Mouse (Mus musculus) CD4-positive, CD25-positive, alpha-beta regulatory T cell, adult 4 months (primary cell): ENCODE results near the gene Rab1b. TPM values are rescaled to one million over a fixed set of nuclear protein-coding genes. Genes with fewer than 3 reads are reported as not detected.
"Not testable (repeated sequence)": the region's sequence is repeated elsewhere in the genome, so short reads cannot be mapped to it uniquely, and the experiment has no call there.

ENCODE experiments used
- ATAC-seq: one replicate; pipeline ENCODE4 v1.8.0; 2017
- polyA plus RNA-seq, 2 experiments: library from polyadenylated mRNA; unstranded; fragments of 100-300 nt; shearing (Covaris generic); gene quantifications; one replicate each; pipeline ENCODE4 v1.2.1; 2017

Gene Rab1b
- 100 to 1,000 TPM in 1 of 2 experiments, 10 to 100 TPM in 1; 91.1 to 113 TPM for polyA plus RNA-seq

GRCm38 (mm10) chr19:5106731-5107191, at the start of gene Rab1b:
Gene Rab1b (minus strand): TSS chr19:5107072.
- peak; percentile 99 for ATAC-seq

GRCm38 (mm10) chr19:5152261-5152660, 45.4 kb upstream of the Rab1b start:
- ATAC-seq = no peak

DNA sequence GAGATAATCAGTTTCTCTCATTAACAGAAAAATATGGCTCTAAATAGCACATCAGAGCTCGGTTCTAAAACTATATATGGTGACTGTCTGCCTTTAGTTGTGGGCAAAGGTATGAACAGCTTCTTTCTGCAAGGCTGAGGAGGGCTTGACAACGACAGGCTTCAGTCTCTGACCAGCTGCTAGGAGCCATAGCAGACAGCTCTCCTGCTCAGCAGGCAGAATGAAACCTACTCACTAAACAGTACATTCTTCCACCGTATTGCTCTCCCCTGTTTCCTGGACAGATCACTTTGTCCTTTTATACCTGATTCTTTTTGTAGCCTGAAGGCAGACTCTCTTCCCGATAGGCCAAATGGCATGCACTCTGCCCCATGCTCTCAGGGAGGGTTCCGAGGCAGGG, 44.9 kb upstream of the Rab1b start:
- ATAC-seq = no peak

- ATAC-seq = no peak
Observed at GRCm38 (mm10) chr19:5151331-5151730, 44.5 kb upstream of the Rab1b start.

DNA sequence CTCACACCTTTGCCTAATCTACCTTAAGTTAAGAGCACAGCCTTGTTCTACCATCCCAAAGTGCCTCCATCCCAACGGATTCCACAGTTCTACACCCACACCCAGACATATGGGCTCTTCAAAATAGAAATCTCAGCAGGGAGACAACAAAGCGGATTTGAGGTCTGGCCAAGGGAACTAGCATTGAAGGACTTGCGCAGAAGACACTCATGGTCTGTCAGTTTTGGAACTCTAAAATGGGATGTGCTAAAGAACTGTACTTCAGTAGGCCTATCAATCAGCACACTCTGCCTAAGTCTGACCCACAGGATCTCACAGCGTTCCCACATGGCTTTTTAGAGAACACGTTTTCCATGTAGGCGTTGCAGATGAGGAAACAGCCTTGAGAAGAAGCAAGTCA, 43.5 kb upstream of the Rab1b start:
- ATAC-seq = no peak

GRCm38 (mm10) chr19:5149041-5149440, 42.2 kb upstream of the Rab1b start:
- not testable (repeated sequence) for ATAC-seq

- no peak for ATAC-seq
Observed at GRCm38 (mm10) chr19:5139640-5140039, 32.8 kb upstream of the Rab1b start.

GRCm38 (mm10) chr19:5131237-5131636, 24.4 kb upstream of the Rab1b start:
- ATAC-seq = no peak

GRCm38 (mm10) chr19:5129770-5130169, 22.9 kb upstream of the Rab1b start:
- no peak for ATAC-seq

GRCm38 (mm10) chr19:5124055-5124614, 17.3 kb upstream of the Rab1b start:
- ATAC-seq = no peak

DNA sequence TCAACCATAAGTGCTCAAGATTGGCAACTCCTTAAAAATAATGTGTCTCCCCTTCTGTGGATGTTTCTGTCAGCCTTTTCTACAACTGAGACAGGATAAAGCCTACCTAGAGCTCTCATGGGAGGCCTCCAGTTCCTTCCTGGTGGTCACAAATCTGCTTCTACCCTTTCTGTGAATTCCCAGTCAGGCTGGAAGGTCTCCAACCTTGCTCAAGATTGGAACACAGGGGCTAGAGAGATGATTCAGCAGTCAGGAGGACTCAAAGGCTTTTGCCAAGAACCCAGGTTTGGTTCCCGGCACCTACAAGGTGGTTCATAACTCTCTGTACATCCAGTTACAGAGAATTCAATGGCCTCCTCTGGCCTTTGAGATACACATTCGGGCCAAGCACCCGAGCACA, 16.4 kb upstream of the Rab1b start:
- ATAC-seq = no peak

DNA sequence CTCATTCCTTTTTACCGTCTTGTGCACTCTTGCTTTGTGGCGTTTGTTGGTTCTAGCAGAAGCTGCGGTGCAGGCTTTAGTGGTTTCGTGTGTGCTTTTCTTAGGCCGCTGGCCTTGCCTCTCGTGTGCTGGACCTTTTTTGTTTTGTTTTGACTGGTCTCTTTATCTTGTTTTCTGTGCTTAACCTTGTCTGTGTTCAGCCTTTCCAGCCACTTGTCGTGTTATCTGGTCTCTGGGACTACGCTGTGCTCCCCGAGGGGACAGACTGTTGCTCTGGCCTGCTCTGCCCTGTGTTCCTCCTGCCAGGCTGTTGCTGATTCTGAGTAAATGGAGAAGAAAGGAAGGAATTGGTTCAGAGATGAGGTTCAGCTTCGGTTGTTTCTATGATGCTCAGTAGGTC, 15.6 kb upstream of the Rab1b start:
- no peak for ATAC-seq

GRCm38 (mm10) chr19:5118384-5118698, 11.5 kb upstream of the Rab1b start, which contains the start of gene Klc2:
Gene Klc2 (minus strand): TSS chr19:5118560.
- ATAC-seq = peak; percentile 44

- ATAC-seq = peak; percentile 90
Observed at GRCm38 (mm10) chr19:5117494-5118383, 10.9 kb upstream of the Rab1b start.

- no peak for ATAC-seq
Observed at GRCm38 (mm10) chr19:5113783-5114182, 6.9 kb upstream of the Rab1b start.

GRCm38 (mm10) chr19:5109659-5110453, 3.0 kb upstream of the Rab1b start:
- ATAC-seq = no peak

DNA sequence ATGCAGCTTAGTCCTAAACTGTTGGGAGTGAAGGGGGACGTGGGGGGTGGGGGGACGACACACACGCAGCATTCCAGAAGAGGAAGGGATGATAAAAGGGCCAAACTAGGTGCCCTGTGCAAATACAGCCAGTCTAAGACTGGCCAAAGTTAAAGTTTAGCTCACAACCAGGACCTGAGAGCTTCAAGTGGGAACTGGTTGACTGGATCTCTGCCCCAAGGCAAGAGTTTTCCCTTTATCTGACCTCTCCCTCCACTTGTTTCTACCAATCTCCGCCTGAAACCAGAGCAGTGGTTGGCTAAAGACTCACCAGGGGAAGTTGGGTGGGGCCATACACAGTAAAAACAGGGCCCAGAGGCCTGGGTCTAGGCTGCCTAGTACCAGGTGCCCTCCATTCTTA, 1.8 kb upstream of the Rab1b start:
- ATAC-seq = no peak

DNA sequence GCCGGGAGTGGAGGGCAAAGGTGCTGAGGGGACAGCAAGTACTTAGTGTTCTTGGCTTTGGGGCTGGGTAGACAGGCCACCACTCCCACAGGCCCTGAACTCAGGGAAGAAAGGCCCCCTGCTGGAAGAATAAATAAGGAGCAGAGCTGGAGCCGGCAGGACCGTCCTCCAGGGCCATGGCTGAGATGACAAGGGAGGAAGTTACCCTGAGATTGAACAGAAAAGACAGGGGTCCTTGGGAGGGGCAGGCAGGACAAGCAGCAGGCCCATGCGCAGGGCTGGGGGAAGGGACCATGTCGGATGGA, 1.4 kb upstream of the Rab1b start:
- ATAC-seq = no peak

DNA sequence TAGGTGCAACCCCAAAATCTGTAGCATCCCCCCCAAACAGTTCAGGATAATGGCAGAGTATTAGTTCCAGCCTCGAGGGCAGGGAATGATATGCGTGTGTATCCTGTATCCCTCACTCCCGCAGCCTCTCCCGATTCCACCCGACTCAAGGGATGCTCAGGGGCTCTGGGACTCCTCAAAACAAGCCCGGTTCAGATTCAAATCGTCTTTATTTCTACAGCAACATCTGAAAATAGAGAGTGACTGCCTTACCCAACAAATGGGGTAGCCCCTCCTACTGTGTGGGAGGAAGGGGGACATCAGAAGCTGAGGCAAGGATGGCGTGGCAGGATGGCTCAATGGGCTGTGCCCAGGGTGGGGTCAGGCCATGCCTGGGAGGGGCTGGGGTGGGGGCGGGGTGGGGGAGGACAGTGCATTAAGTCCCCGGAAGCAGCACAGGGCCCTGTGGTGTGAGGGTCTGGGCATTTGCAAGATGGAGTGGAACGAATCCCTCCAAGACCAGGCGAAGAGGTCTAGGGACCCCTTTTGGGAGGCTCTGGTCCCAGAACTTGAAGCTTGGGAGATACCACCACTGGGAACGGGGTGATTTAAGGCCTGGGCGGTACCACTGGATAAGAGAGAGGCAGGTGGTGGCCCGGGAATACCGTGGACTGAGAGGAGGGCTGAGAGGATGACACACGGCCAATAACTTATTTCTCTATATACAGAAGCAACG, 841 bp upstream of the Rab1b start:
- ATAC-seq = no peak

DNA sequence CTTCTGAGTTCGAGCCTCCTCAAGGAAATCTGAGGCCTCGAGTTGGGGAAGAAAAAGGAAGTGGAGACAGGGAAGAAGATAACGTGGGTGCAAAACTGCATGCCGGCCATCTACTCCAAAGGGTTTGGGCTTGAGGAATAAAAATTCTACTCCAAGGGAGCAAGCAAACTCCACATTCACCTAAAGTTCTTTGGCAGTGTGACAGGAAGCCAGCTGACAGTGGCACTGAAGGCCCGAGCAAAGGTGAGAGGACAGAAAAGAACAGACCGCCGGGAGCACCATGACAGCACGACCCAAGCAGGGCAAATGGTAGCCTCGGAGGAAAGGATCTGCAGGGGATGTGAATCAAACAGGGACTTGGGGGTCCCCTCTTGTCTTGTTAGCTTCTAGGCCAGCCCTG, 798 bp downstream of the Rab1b start:
- no peak for ATAC-seq

DNA sequence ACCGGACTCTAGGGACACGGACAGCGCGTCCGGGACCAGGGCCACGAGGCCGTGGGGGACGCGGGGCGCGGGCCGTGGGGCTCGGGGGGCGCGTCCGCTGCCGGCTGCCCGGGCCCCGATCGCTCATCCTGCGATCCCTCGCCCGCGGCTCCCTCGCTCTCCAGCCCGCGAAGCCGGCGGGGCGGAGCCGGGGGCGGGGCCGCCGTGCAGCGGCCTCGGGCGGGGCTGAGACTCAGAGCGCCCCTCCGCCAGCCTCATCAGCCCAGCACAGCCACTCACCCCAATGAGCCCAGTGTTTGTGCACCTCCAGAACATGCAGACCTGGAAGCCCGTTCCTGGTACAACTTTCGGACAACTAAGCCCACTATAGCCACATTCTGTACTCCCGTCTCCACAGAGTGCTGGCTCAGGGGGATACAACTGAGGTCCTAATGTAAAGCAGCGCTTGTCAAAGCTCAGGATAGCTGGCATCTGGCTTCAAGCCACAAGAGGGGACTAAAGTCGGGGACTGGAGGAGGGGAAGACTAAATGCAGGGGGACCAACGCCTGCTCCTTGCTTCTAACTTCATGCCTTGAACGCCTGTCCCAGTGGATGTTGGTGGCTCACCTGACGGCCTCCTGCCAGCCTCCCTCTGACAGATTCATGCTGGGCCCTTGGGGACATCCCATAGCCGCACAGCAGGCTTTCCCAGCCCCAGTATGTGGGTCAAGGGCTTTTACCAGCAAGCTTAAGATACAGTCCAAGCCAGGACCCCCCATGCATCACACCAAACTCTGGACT, 8.3 kb downstream of the Rab1b start, which contains the start of gene Cnih2:
Gene Cnih2 (minus strand): TSS at position 159 of the 781 bp plus-strand sequence.
- ATAC-seq = peak; percentile 63
